Mouse (Mus musculus) kidney, embryonic 15.5 days (tissue): ENCODE measurements at regions not wholly inside any gene's neighbourhood (a gene's known extent, or its start where the extent isn't known, plus 50 kb on each side); places are given as distances from the start of the nearest gene placed in this dataset.

Experiments used
- ATAC-seq: fragments of 200-750 bp; cut with Nextera tagmentation; replicated peaks from 2 replicates; pipeline ENCODE4 v1.8.0; 2017; ENCODE audit warnings: moderate TSS enrichment; ENCODE audit not compliant: low FRiP score
- H3K27ac ChIP-seq: fragments of 300-500 bp; sonication (generic); 2 replicates; pipeline ENCODE4 v1.5.1; 2015; ENCODE audit warnings: mild to moderate bottlenecking, inconsistent platforms
- H3K27me3 ChIP-seq: fragments of 300-500 bp; sonication (generic); 2 replicates; pipeline ENCODE4 v1.6.1; 2015; ENCODE audit warnings: inconsistent platforms
- H3K36me3 ChIP-seq: fragments of 300-500 bp; sonication (generic); 2 replicates; pipeline ENCODE4 v1.6.1; 2015; ENCODE audit warnings: inconsistent platforms
- H3K4me1 ChIP-seq: fragments of 300-500 bp; sonication (generic); 2 replicates; pipeline ENCODE4 v1.6.1; 2015; ENCODE audit warnings: inconsistent platforms
- H3K4me2 ChIP-seq: fragments of 300-500 bp; sonication (generic); 2 replicates; pipeline ENCODE4 v1.6.1; 2015; ENCODE audit warnings: moderate library complexity, mild to moderate bottlenecking, inconsistent platforms
- H3K4me3 ChIP-seq: fragments of 300-500 bp; sonication (generic); replicated peaks from 2 replicates; pipeline ENCODE4 v1.5.1; 2015; ENCODE audit warnings: mild to moderate bottlenecking, inconsistent platforms
- H3K9ac ChIP-seq: fragments of 300-500 bp; sonication (generic); 2 replicates; pipeline ENCODE4 v1.6.1; 2015; ENCODE audit warnings: mild to moderate bottlenecking, inconsistent platforms
- H3K9me3 ChIP-seq: fragments of 300-500 bp; sonication (generic); replicated peaks from 2 replicates; pipeline ENCODE4 v1.6.1; 2016; ENCODE audit warnings: inconsistent platforms
- WGBS: fragments of 180-500 bp; shearing (Covaris S2); methylation state at CpG from one replicate; pipeline ENCODE4 v1.1.7; 2015; ENCODE audit warnings: mixed read lengths; 5-methylcytosine and 5-hydroxymethylcytosine counted together

DNA sequence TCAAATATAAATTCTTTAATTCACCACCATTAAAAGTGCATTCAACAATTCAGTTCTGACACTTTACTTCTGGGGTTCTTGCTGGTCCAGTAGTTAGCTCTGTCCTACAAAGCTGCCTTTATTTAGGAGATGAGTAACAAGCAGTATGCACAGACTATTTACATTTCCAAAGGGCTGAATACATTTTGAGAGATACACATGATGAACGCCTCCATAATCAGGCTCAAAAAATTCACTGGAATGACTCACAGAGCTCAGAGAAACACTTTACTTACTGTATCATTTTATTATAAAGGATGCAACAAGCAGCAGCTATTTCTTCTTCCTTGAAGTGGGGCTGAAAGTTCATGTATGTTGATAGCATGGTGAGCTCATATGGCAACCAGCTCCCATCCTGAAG lies 336.6 kb upstream of the Frg1 start:
- no peaks in the 10 kb centered on the region for H3K36me3 ChIP-seq
- 88% methylated on average over 1 of the region's 1 CpGs for WGBS

DNA sequence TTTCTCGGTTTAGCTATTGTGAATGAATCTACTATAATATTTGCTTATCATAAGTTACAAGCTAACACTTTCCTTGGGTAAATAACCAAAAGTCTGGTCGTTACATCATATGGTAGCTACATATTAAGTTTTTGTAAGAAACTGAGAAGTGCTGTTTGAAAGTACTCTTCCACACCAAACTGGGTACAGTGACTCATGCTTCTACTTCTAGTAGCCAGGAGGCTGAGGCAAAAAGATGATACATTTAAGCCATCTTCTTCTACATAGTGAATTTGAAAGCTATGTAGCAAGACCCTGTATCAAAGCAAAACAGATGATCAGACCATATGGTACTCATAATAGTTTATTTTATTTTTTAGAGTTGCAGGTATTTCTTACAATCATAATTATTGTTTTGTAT lies 335.8 kb upstream of the Frg1 start:
- Histone ChIP-seq H3K27ac (no peak overlapping the region), H3K9me3 (no peaks in the 10 kb centered on the region), H3K4me3 (no peak overlapping the region), H3K4me1 (no peaks in the 10 kb centered on the region), H3K36me3 (no peaks in the 10 kb centered on the region), H3K27me3 (no peaks in the 10 kb centered on the region), H3K4me2 (no peak overlapping the region), H3K9ac (no peak overlapping the region)
- WGBS: 74% methylated on average over 2 of the region's 2 CpGs
- no peak for ATAC-seq

More for the DNA sequence above, 336.6 kb upstream of the Frg1 start:
- H3K9me3 ChIP-seq: no peaks in the 10 kb centered on the region
- no peak overlapping the region for H3K4me3 ChIP-seq
- no peaks in the 10 kb centered on the region for H3K4me1 ChIP-seq
- H3K27me3 ChIP-seq: no peaks in the 10 kb centered on the region
- H3K4me2 ChIP-seq: no peak overlapping the region
- no peak for ATAC-seq
- no peak overlapping the region for H3K27ac ChIP-seq
- H3K9ac ChIP-seq: no peak overlapping the region

DNA sequence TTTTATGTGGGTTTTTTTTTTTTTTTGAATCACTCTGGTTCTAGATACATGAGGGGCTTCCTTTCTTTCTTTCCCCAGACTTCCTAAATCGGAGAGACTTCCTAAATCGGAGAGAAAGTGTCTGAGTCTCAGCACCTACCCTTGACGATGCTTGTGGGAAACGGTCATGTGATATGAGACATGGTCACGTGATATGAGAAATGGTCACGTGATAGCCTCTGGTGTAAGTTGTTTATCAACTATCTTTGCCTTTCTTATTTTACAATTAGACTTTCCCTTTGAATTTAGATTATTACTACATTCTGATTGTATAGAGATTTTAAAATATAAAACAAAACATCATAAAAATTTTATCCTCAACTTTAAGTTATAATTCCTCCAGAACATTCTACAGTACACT lies 330.1 kb upstream of the Frg1 start:
- 89% methylated on average over 6 of the region's 6 CpGs for WGBS
- no peak overlapping the region for H3K4me2 ChIP-seq
- no peak for ATAC-seq

DNA sequence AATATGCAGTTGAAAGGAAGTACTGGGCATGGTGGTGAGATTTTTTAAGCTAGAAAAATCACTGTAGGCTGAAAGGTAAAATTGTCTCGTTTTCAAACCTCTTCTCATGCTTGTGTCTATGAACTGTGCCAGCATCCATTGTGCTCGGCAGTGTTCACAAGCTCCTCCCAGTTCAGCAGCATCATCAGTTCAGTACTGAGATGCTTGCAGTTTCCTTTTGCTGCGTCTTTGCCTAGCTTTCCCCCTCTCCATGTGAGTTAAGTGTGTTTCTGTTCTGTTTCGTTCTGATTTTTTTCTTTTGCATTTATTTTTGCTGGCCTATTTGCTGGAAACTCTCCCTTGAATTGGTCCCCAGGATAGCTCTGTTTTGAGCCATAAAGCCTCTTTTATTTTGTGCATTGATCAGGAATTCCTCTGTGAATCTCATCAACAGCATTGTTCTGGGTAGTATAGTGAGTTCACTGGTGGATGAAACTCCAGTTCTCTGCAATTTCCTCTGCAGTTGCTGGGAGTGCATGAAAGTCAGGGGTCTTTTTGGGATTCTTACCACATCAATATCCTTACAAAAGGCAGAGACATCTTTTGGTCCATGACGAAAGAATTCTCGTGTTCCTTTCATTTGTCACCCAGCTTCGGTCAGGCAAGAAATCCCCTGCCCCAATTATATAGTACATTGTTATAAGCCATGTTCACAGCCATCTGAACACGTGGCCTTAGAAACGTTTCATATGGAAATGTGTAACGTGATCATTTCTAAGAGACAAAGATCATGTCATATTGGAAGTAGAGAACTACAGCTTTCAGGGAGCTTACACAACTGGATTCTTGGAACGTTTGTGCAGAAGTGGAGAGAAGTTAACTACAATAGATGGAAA lies 326.2 kb upstream of the Frg1 start:
- H3K36me3 ChIP-seq: no peaks in the 10 kb centered on the region
- no peaks in the 10 kb centered on the region for H3K27me3 ChIP-seq
- no peak overlapping the region for H3K9ac ChIP-seq
- H3K4me3 ChIP-seq: no peak overlapping the region
- no peak overlapping the region for H3K4me2 ChIP-seq
- H3K27ac ChIP-seq: no peak overlapping the region
- 81% methylated on average over 11 of the region's 11 CpGs for WGBS
- no peaks in the 10 kb centered on the region for H3K4me1 ChIP-seq
- no peaks in the 10 kb centered on the region for H3K9me3 ChIP-seq
- ATAC-seq: no peak

More for the DNA sequence above, 330.1 kb upstream of the Frg1 start:
- Histone ChIP-seq H3K9me3 (no peaks in the 10 kb centered on the region), H3K9ac (no peak overlapping the region), H3K27me3 (no peaks in the 10 kb centered on the region), H3K4me1 (no peaks in the 10 kb centered on the region), H3K4me3 (no peak overlapping the region), H3K36me3 (no peaks in the 10 kb centered on the region), H3K27ac (no peak overlapping the region)

DNA sequence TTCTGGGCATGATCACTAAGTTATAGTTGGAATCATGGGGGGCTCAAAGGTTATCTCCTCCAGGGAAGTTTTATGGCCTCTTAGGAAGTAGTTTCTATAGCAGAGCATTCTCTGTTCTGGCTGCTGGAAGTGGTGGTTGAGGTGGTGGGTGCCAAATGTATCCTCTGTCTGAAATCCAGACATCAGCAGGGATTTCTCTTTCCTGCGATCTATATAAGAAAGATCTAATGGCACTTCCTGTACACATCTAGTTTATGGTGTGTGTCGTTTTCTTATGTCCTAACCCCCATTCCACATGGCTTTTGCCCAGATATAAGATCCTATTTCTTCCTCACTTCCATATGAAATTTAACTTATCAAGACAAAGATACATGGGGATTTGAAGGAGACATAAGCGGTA lies 300.1 kb upstream of the Frg1 start:
- 83% methylated on average over 3 of the region's 3 CpGs for WGBS
- no peak for ATAC-seq

DNA sequence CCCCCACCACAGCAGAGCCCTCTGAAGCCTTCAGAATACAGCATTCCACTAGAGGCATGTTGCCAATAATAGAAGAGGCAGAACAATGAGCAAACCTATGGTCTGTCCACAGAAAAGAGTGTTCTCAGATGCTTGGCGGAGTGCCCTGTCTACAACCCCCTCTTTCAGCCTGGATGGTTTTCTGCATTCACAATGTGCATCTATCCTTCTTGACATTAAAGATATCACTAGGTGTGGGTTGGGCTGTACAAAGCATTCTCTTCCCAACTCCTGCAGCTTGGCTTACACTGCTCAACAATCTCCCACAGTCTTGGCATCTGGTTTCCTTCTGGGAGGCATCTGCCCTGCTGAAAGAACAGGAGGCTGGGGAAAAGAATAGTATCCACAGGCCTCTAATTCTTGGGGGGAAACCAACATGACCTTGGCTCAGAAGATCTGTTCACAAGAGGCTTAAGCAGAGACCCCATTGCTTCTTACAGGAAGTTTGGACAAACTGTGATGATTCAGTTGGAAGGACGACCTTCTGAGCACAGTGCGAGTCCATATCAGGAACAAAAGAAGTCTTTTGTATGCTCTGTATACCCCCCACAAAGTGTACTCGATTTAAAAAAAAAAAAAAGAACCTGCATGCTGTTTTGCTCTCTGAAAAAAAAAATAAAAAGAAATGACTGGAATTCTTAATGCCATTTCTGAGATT lies 296.9 kb upstream of the Frg1 start:
- no peaks in the 10 kb centered on the region for H3K9me3 ChIP-seq
- WGBS: 72% methylated on average over 4 of the region's 4 CpGs
- H3K4me1 ChIP-seq: no peaks in the 10 kb centered on the region
- H3K4me3 ChIP-seq: no peak overlapping the region
- no peaks in the 10 kb centered on the region for H3K27me3 ChIP-seq
- no peak overlapping the region for H3K4me2 ChIP-seq
- ATAC-seq: no peak
- no peak overlapping the region for H3K9ac ChIP-seq
- no peak overlapping the region for H3K27ac ChIP-seq
- no peaks in the 10 kb centered on the region for H3K36me3 ChIP-seq

More for the DNA sequence above, 300.1 kb upstream of the Frg1 start:
- no peak overlapping the region for H3K27ac ChIP-seq
- H3K4me2 ChIP-seq: no peak overlapping the region
- H3K9me3 ChIP-seq: no peaks in the 10 kb centered on the region
- no peak overlapping the region for H3K9ac ChIP-seq
- H3K4me1 ChIP-seq: no peaks in the 10 kb centered on the region
- H3K36me3 ChIP-seq: no peaks in the 10 kb centered on the region
- H3K27me3 ChIP-seq: no peaks in the 10 kb centered on the region
- no peak overlapping the region for H3K4me3 ChIP-seq

DNA sequence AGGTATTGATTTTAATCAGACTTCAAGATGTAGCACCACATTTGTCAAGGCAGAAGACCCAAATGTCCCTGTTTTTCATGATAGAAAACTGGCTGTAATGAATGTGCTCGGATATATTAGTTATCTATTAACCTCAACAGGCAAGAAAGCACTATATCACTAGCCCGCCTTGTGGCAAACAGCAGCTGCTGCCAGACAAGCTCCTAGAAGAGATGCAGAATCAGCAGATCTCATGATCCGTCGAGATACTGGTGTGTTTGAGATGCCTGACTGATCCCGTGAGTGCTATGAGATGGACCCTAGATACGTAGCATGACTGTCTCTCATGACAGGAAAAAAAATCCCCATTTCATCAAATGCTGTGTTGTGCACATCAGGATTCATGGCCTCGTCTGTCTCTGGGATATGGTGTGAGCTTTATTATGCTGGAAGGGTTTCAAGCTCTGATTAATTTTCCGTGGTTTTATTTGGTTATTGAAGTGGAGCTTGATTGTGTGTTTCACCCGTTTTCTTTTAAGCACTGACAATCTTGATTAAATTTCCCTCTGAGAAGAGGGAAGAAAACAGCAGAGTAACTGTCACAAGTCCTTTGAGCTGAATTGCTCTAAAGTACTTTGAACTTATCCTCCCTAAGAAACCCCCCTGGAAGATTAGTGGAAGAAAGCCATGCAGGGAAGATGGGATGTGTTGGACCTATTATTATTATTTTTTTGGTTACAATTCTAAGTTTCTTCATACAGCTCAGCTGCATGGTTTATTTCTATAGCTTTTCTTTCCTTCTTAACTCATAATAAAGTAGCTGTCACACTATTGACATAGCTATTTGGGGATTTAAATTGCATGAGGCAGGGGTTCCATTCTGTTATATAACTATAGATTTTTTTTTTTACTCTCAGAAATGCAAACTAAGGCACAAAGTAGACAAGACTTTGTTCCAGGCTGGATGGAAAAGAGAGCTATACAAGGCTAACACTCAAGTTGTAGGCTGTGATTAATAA lies 287.4 kb upstream of the Frg1 start:
- no peak overlapping the region for H3K4me3 ChIP-seq
- ATAC-seq: 0 out of 2 replicates have a peak, but pooled peaks have one; percentile 33
- no peaks in the 10 kb centered on the region for H3K27me3 ChIP-seq
- H3K27ac ChIP-seq: no peak overlapping the region
- no peak overlapping the region for H3K9ac ChIP-seq
- no peak overlapping the region for H3K4me2 ChIP-seq
- WGBS: 49% methylated on average over 9 of the region's 9 CpGs
- H3K36me3 ChIP-seq: no peaks in the 10 kb centered on the region
- no peaks in the 10 kb centered on the region for H3K9me3 ChIP-seq
- no peaks in the 10 kb centered on the region for H3K4me1 ChIP-seq
